Mouse (Mus musculus): ENCODE results near the gene Eef1akmt4.

DNA sequence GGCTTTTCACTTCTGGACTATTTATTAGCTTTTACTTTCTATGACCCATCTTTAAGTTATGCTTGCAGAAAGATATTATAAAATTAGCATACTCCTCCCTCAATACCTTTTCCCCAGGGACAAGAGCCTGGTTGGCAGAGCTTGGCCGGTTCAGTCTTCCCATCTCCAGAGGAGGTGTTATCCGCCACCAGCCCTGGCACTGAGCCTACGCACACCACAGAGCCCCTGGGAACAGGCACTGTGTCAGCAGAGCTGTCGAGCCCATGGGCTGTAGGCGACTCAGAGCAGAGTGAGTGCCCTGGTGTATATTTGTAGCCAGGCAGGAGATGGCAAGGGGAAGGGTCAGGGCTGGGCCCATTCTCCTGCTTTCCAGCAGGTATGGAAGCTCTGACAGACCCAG is 10.9 kb upstream of the Eef1akmt4 start:
- TF ChIP-seq CTCF (IDR thresholded peaks at IDR 0.05; ENCODE audit: borderline replicate concordance, control insufficient read depth, extremely low read depth, insufficient read depth, low read length, poor library complexity): no peak
- no peak for TF ChIP-seq POLR2A (IDR thresholded peaks at IDR 0.05; ENCODE audit: control insufficient read depth, extremely low read depth, insufficient read depth, low read length, poor library complexity)
